Mouse (Mus musculus) MEL (cell line): Measurements from ENCODE around the gene Atg4a.

ENCODE experiments used
- CTCF ChIP-seq, 3 experiments: IDR thresholded peaks in 2 of 3; conservative IDR thresholded peaks in 1 of 3; 2 replicates each; pipeline ENCODE4 v1.5.1; 2011 to 2012; ENCODE audit warnings: low read length in 3 of 3, low read depth in 2 of 3, mild to moderate bottlenecking in 2 of 3, improper control_type of control experiment in 1 of 3, inconsistent platforms in 1 of 3, mixed read lengths in 1 of 3, moderate library complexity in 1 of 3; ENCODE audit not compliant: control insufficient read depth in 1 of 3, insufficient read depth in 1 of 3, poor library complexity in 1 of 3, severe bottlenecking in 1 of 3
- GABPA ChIP-seq: IDR thresholded peaks from 2 replicates; pipeline ENCODE4 v1.6.1; 2012; ENCODE audit warnings: low read depth, mild to moderate bottlenecking, inconsistent platforms, low read length, improper control_type of control experiment, moderate library complexity
- GATA1 ChIP-seq: IDR thresholded peaks from 2 replicates; pipeline ENCODE4 v1.6.1; 2011; ENCODE audit warnings: low read depth, low read length, improper control_type of control experiment
- MYB ChIP-seq: IDR thresholded peaks from 2 replicates; pipeline ENCODE4 v1.6.1; 2011; ENCODE audit warnings: mild to moderate bottlenecking, low read depth, low read length, improper control_type of control experiment
- NRF1 ChIP-seq: IDR thresholded peaks from 2 replicates; pipeline ENCODE4 v1.6.1; 2014; ENCODE audit warnings: low read depth, mild to moderate bottlenecking, inconsistent platforms, low read length, improper control_type of control experiment, moderate library complexity; ENCODE audit not compliant: poor library complexity, insufficient read depth, severe bottlenecking
- POLR2AphosphoS5 ChIP-seq: IDR thresholded peaks from 2 replicates; pipeline ENCODE4 v1.6.1; 2012; ENCODE audit warnings: low read depth, borderline replicate concordance, mild to moderate bottlenecking, inconsistent platforms, low read length, moderate library complexity, mixed read lengths
- TAL1 ChIP-seq: IDR thresholded peaks from 2 replicates; pipeline ENCODE4 v1.6.1; 2012; ENCODE audit warnings: mild to moderate bottlenecking, inconsistent platforms, low read length, moderate library complexity, mixed read lengths
- TCF12 ChIP-seq: IDR thresholded peaks from 2 replicates; pipeline ENCODE4 v1.6.1; 2014; ENCODE audit warnings: low read depth, mild to moderate bottlenecking, inconsistent platforms, low read length, improper control_type of control experiment, moderate library complexity
- USF1 ChIP-seq: IDR thresholded peaks from 2 replicates; pipeline ENCODE4 v1.6.1; 2014; ENCODE audit warnings: low read depth, mild to moderate bottlenecking, inconsistent platforms, low read length, improper control_type of control experiment, moderate library complexity

- no peak for TF ChIP-seq TAL1
- TF ChIP-seq GATA1: no peak
- no peak for TF ChIP-seq NRF1
- TF ChIP-seq CTCF (IDR thresholded peaks at IDR 0.05 in 2 of 3, conservative IDR thresholded peaks at IDR 0.05 in 1 of 3; ENCODE audit: control insufficient read depth in 1 of 3, insufficient read depth in 1 of 3, low read depth in 2 of 3, low read length in 3 of 3, poor library complexity in 1 of 3, severe bottlenecking in 1 of 3): no peak
- TF ChIP-seq TCF12: no peak
- no peak for TF ChIP-seq MYB
- TF ChIP-seq USF1: no peak
- TF ChIP-seq POLR2AphosphoS5: no peak
- no peak for TF ChIP-seq GABPA
These were observed 41.3 kb downstream of the Atg4a start for GRCm38 (mm10) chrX:140997912-140998545.
